Mouse (Mus musculus) ES-E14 (cell line): ENCODE results near the gene Brat1.

ENCODE experiments used
- CHD2 ChIP-seq: IDR thresholded peaks from 2 replicates; pipeline ENCODE4 v1.6.1; 2014; ENCODE audit warnings: mild to moderate bottlenecking, low read depth, low read length, inconsistent platforms
- MAFK ChIP-seq: IDR thresholded peaks from 2 replicates; pipeline ENCODE4 v1.6.1; 2014; ENCODE audit warnings: mild to moderate bottlenecking, low read depth, low read length, inconsistent platforms; ENCODE audit not compliant: insufficient read depth
- ZC3H11A ChIP-seq: IDR thresholded peaks from 2 replicates; pipeline ENCODE4 v1.6.1; 2012; ENCODE audit warnings: low read depth, mild to moderate bottlenecking, inconsistent platforms, low read length, borderline replicate concordance
- ZNF384 ChIP-seq: IDR thresholded peaks from 2 replicates; pipeline ENCODE4 v1.6.1; 2012; ENCODE audit warnings: low read depth, low read length, inconsistent platforms

- TF ChIP-seq CHD2 (no peak), MAFK (no peak), ZNF384 (no peak), ZC3H11A (no peak)
These were observed 62.9 kb downstream of the Brat1 start for GRCm38 (mm10) chr5:140767704-140768141.
